Mouse (Mus musculus) urinary bladder, postnatal 25 days (tissue): Measurements from ENCODE around the gene Bglap3.

Experiments used
- DNase-seq: peaks from one replicate; pipeline ENCODE4 v3.0.0; 2022; ENCODE audit warnings: low spot score

The Bglap3 gene

GRCm38 (mm10) chr3:88335436-88336053 lies 37.0 kb downstream of the Bglap3 start:
- peak; percentile 16 for DNase-seq

GRCm38 (mm10) chr3:88334902-88335435 lies 37.6 kb downstream of the Bglap3 start:
- no peak for DNase-seq

- DNase-seq = peak; percentile 49
Observed at GRCm38 (mm10) chr3:88334029-88334658, 38.4 kb downstream of the Bglap3 start.

GRCm38 (mm10) chr3:88331282-88331681 lies 41.3 kb downstream of the Bglap3 start:
- DNase-seq = peak; percentile 37

- DNase-seq = no peak
Observed at GRCm38 (mm10) chr3:88328956-88329355, 43.6 kb downstream of the Bglap3 start.

GRCm38 (mm10) chr3:88324951-88325405 lies 47.6 kb downstream of the Bglap3 start, which contains the start of gene Glmp:
Gene Glmp (plus strand): TSS chr3:88325023.
- peak; percentile 34 for DNase-seq
